Mouse (Mus musculus) embryo, embryonic 11.5 days (tissue): ENCODE data around the gene Sec24a.
"Not testable (repeated sequence)": the region's sequence is repeated elsewhere in the genome, so short reads cannot be mapped to it uniquely, and the experiment has no call there.

ENCODE experiments used
- DNase-seq: peaks from one replicate; pipeline ENCODE4 v3.0.0-alpha.2; 2012; ENCODE audit warnings: low read depth, low spot score

Gene Sec24a

GRCm38 (mm10) chr11:51763213-51763907 is at the start of gene Sec24a, which contains the start of gene Sar1b:
Gene Sec24a (minus strand): TSS chr11:51763634.
Gene Sar1b (plus strand): TSS chr11:51763687.
- DNase-seq: peak; percentile 67

- no peak for DNase-seq
Observed at GRCm38 (mm10) chr11:51812022-51812546, 48.6 kb upstream of the Sec24a start.

- DNase-seq: no peak
Observed at GRCm38 (mm10) chr11:51811230-51811629, 47.8 kb upstream of the Sec24a start.

- no peak for DNase-seq
Observed at GRCm38 (mm10) chr11:51809632-51810224, 46.3 kb upstream of the Sec24a start.

- no peak for DNase-seq
Observed at GRCm38 (mm10) chr11:51807108-51807879, 43.9 kb upstream of the Sec24a start.

GRCm38 (mm10) chr11:51805221-51805981 is 42.0 kb upstream of the Sec24a start:
- peak; percentile 29 for DNase-seq

GRCm38 (mm10) chr11:51800634-51801325 is 37.3 kb upstream of the Sec24a start:
- DNase-seq: no peak

GRCm38 (mm10) chr11:51796272-51796671 is 32.8 kb upstream of the Sec24a start:
- no peak for DNase-seq

- DNase-seq: no peak
Observed at GRCm38 (mm10) chr11:51790662-51791061, 27.2 kb upstream of the Sec24a start.

GRCm38 (mm10) chr11:51789735-51790134 is 26.3 kb upstream of the Sec24a start:
- not testable (repeated sequence) for DNase-seq

- DNase-seq: no peak
Observed at GRCm38 (mm10) chr11:51785926-51786325, 22.5 kb upstream of the Sec24a start.

GRCm38 (mm10) chr11:51782721-51783120 is 19.3 kb upstream of the Sec24a start:
- DNase-seq: no peak

- no peak for DNase-seq
Observed at GRCm38 (mm10) chr11:51780773-51781267, 17.4 kb upstream of the Sec24a start.

GRCm38 (mm10) chr11:51777478-51777877 is 14.0 kb upstream of the Sec24a start:
- DNase-seq: no peak

- DNase-seq: no peak
Observed at GRCm38 (mm10) chr11:51775507-51775906, 12.1 kb upstream of the Sec24a start.

GRCm38 (mm10) chr11:51768296-51768695 is 4.9 kb upstream of the Sec24a start:
- no peak for DNase-seq

- no peak for DNase-seq
Observed at GRCm38 (mm10) chr11:51767579-51768220, 4.3 kb upstream of the Sec24a start.

GRCm38 (mm10) chr11:51764816-51765215 is 1.4 kb upstream of the Sec24a start:
- DNase-seq: no peak

GRCm38 (mm10) chr11:51763955-51764354 is 521 bp upstream of the Sec24a start:
- no peak for DNase-seq

- DNase-seq: no peak
Observed at GRCm38 (mm10) chr11:51761241-51761640, 2.2 kb downstream of the Sec24a start.
